Mouse (Mus musculus) adrenal gland, postnatal 4 days (tissue): Measurements from ENCODE around the gene Slc24a4. TPM values are rescaled to one million over a fixed set of nuclear protein-coding genes. Genes with fewer than 3 reads are reported as not detected.

Source experiments
- DNase-seq, 2 experiments: peaks; one replicate each; pipeline ENCODE4 v3.0.0; 2021 to 2022; ENCODE audit warnings: low spot score in 2 of 2, mixed read lengths in 2 of 2
- total RNA-seq, 2 experiments: library from RNA; stranded (reverse); gene quantifications; 2 replicates each; pipeline ENCODE4 v1.2.3; 2021

The Slc24a4 gene
- total RNA-seq, 2 experiments from 2014 or later: 0.48 to 0.93 TPM

- no peak for DNase-seq
These were observed 155.7 kb downstream of the Slc24a4 start for GRCm38 (mm10) chr12:102284267-102284610.

GRCm38 (mm10) chr12:102284618-102285159 lies 156.2 kb downstream of the Slc24a4 start:
- no peak for DNase-seq

- no peak for DNase-seq
These were observed 156.8 kb downstream of the Slc24a4 start for GRCm38 (mm10) chr12:102285318-102285717.

GRCm38 (mm10) chr12:102285779-102286178 lies 157.2 kb downstream of the Slc24a4 start:
- no peak for DNase-seq

DNA sequence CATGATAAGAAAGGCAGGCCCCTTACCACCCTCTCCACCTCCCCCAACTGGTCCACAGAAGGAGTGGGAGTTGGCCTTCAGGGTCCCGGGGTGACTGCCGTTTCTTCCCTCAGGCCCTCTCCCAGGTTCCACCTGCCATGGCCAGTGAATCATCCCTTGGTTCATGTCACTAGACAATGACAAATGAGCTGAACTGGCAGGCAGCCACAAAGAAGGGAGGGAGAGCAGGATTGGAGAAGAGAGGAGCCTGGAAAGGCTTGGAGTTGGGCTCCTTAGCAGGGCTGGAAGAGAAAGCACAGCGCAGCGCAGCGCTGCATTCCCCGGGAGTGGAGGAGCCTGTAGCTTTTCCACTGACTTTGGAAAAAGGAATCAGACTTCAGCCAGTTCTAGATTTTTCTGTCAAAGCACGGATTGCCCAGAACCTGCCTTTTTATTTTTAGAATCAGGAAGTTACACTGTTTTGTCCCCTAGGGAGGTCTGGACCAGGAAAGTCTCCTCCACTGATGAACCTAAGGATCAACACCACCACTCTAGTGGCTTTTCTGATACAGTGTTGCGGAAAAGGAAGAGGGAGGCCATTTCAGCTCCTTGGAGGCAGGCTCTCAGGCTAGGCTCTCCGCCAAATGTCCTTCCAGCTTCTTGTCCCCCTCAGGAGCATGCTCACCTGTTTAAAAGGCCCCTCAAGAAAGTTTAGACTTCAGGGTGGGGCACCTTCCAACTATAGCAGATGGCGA lies 158.3 kb downstream of the Slc24a4 start:
- peak; percentile 37 to 74 for DNase-seq

DNA sequence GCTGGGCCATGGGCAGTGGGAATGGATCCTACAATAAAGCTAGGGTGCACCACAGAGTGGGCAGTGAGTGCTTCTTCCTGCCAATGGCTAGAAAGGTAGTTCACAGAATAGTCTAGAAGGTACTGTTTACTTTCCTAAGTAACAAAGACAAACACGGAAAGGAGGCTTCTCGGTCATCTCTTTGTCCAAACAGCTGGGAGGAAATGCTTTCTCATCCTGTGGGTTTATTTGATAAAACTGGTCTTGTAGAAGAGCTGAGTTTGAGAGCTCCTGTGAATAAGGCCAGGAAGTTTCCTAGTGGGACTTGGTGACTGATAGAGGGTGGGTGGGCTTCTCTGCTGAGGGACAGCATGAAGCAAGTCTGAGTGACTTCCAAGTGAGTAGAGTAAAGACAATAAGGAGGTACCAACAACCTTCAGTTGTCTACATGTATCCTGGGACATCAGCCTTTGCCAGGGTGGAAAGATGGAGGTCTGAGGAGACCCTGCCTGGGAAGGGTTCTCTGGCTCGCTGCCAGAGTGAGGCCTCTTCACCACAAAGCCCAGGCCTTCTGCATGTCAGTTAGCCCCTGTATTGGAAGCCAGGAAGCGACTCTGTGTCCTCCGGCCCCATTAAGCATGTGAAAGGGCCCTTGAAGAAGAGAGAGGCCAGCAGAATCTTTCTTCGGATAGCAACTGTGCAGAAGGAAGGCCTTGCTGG lies 159.5 kb downstream of the Slc24a4 start:
- DNase-seq: no peak

GRCm38 (mm10) chr12:102288846-102289245 lies 160.3 kb downstream of the Slc24a4 start:
- DNase-seq: no peak

DNA sequence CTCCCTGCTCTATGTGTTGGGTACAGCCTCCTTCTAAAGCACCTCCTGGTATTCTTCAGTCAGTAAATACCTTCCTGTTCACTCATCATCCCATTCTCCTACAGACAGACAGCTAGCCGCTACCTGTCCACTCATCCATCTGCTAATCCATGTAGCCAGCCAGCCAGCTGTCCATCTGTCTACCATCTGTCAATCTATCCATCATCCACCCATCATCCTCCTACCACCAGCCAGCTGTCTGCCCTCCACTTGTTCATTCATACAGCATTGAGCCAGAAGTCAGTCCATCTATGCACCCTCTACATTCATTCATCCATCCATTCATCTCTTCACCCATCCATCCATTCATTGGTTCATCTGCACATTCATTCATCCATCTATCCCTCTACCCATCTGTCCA lies 161.0 kb downstream of the Slc24a4 start:
- no peak for DNase-seq

GRCm38 (mm10) chr12:102290662-102291061 lies 162.1 kb downstream of the Slc24a4 start:
- no peak for DNase-seq

DNA sequence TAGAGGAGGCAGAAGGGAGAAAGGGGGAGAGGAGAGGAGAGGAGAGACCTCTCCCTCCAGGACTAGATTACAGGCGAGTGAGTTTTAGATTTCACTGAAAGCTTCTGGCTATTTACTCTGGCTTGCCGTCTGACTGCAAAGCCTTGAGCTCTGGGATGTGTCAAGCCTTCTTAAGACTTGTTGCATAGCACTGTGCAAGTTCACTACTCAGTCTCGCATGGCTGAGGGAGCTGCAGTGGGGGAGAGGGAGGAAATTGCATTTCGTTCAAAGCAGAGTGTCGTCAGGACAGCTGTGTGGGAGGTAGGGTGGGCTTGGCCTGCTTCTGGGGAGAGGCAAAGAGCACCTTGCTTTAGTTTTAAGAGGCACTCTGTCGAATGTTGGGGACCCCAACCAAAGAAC lies 163.2 kb downstream of the Slc24a4 start:
- DNase-seq: no peak

- no peak for DNase-seq
These were observed 164.1 kb downstream of the Slc24a4 start for GRCm38 (mm10) chr12:102292501-102293215.

- no peak for DNase-seq
These were observed 166.1 kb downstream of the Slc24a4 start for GRCm38 (mm10) chr12:102294634-102295033.

DNA sequence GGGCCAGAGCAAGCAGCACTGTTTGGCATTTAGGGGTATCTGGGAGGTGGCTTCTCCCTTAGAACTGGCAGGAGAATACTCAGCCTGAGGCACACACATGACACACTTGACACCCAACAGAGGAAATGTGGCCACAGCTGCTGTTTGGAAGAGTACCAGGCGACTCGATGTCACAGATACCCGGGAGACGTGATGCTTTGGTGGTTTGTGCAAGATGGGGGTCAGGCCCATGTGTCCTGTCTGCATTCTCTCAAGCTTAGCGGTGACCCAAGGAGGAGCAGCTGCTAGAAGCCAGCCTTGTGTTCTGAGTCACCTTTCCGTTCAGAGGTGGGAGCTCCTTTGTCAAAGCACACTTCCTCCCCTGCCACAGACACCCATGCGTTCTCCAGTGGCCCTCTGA lies 166.7 kb downstream of the Slc24a4 start:
- DNase-seq: no peak

DNA sequence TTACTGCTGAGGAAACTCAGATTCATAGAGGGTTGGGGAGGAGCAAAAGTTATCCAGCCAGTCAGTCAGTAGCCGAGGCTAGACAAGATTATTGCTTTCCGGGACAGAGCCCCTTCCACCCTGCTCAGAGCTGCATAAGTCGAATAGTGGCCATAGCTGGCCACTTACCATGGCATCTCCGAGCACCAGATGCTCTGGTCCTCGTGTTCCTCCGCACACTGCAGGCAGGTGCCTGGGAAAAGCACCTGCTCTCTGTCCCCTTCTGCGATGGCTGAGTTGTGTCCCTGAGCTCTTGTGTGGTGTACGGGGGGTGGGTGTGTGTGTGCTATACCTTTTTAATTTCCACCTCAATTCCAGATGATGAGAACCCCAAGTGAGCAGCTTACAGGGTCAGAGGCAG lies 167.1 kb downstream of the Slc24a4 start:
- DNase-seq: no peak

DNA sequence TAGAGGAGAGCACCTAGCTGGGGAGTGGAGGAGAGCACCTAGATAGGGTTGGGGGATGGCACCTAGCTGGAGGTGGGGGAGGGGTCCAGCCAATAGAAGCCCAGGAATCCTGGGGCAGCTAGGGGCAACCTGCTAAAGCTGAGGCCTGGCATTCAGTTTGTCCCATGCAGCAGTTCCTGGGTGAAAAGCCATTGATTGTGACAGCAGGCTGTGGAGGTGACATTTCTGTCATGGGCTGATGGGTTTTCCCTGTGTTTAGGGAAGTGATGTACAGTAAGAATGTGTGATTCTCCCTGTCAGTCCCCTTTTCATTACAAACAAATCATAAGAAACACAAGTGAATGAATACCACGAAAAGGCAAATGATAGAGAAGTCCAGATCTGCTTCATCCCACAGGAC lies 167.8 kb downstream of the Slc24a4 start:
- no peak for DNase-seq

GRCm38 (mm10) chr12:102296967-102297366 lies 168.4 kb downstream of the Slc24a4 start:
- DNase-seq: no peak

DNA sequence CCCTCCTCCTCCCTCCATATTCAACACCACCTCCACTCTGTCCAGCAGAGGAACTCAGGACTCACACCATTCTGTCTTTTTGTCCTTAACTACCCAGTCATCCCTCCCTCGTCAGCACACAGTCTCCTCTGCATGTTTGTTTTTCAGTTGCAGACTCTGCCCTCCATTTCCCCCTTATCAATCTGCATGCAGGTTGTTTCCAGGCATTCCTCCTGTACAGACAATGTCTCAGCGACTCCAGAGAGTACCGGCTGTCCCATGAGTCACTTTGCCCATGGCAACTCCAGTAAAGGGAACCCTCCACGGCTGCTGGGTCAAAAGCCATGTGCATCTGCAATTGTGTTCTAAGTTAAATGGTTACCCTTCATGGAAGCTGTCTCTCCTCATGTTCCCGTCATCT lies 170.7 kb downstream of the Slc24a4 start:
- no peak for DNase-seq

- DNase-seq: no peak
These were observed 173.1 kb downstream of the Slc24a4 start for GRCm38 (mm10) chr12:102301585-102301984.

DNA sequence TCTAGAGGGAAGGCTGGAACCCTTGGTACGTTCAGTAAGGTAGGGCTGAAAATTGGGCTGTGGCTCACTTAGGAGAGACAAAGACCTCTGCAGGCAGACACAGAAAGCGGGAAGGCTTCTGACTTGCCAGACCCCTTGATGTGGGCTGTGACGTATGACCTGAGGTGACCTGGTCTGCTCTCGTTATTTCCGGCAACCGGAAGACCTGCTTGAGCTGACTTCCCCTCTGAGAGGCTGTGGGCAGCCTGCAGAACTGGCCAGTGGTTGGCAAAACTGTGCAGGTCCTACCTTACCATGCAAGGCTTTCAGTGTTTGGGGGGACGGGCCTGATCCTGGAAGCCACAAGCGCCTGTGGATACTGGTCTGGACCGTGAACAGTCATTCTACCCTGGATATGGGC lies 173.8 kb downstream of the Slc24a4 start:
- DNase-seq: no peak

- no peak for DNase-seq
These were observed 174.4 kb downstream of the Slc24a4 start for GRCm38 (mm10) chr12:102302831-102303351.

DNA sequence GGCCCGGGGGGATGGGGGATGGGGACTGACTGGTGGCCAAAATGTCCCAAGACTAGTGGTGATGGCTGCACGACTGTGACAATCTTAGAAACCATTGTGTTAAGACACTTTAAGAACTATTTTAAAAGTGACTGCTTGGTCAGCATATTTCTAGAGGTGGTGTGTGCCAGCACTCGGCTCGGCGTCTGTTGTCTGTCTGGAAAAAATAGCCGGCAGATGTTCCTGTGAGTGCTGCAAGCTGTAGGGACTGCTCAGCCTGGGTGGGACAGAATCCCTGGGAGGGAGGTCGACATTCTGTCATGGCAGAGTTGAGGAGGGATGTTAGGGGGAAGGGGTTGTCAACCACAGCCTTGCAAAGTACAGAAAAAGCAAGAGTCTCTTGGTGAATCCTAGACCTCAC lies 175.3 kb downstream of the Slc24a4 start:
- DNase-seq: no peak
